Mouse (Mus musculus) stomach, postnatal 0 days (tissue): ENCODE measurements at regions not wholly inside any gene's neighbourhood (a gene's known extent, or its start where the extent isn't known, plus 50 kb on each side); places are given as distances from the start of the nearest gene placed in this dataset.

Source experiments
- CTCF ChIP-seq: IDR thresholded peaks from 2 replicates; pipeline ENCODE4 v1.5.1; 2016; ENCODE audit warnings: antibody characterized with exemption, low read depth, mild to moderate bottlenecking, moderate library complexity
- EP300 ChIP-seq: optimal IDR thresholded peaks from 2 replicates; pipeline ENCODE3; 2016; ENCODE audit warnings: antibody characterized with exemption

- no peak for TF ChIP-seq EP300
- no peak for TF ChIP-seq CTCF
Measured at GRCm38 (mm10) chr17:14531796-14532195, 162.2 kb downstream of the Thbs2 start.
